Mouse (Mus musculus) midbrain, embryonic 10.5 days (tissue): ENCODE measurements around the gene Gm44. TPM values are rescaled to one million over a fixed set of nuclear protein-coding genes. Genes with fewer than 3 reads are reported as not detected.
"Not testable (repeated sequence)": the region's sequence is repeated elsewhere in the genome, so short reads cannot be mapped to it uniquely, and the experiment has no call there.

Experiments used
- DNase-seq: peaks from one replicate; pipeline ENCODE4 v3.0.0-alpha.2; 2017; ENCODE audit warnings: low spot score
- H3K27ac ChIP-seq: fragments of 300-500 bp; sonication (generic); replicated peaks from 2 replicates; pipeline ENCODE4 v1.5.1; 2016; ENCODE audit warnings: mild to moderate bottlenecking
- H3K27me3 ChIP-seq: fragments of 300-500 bp; sonication (generic); 2 replicates; pipeline ENCODE4 v1.6.1; 2016; ENCODE audit warnings: low read depth, mild to moderate bottlenecking; ENCODE audit not compliant: poor library complexity, severe bottlenecking
- H3K36me3 ChIP-seq: fragments of 300-500 bp; sonication (generic); 2 replicates; pipeline ENCODE4 v1.6.1; 2016; ENCODE audit warnings: mild to moderate bottlenecking, moderate library complexity
- H3K4me1 ChIP-seq: fragments of 300-500 bp; sonication (generic); 2 replicates; pipeline ENCODE4 v1.6.1; 2016
- H3K4me3 ChIP-seq: fragments of 300-500 bp; sonication (generic); 2 replicates; pipeline ENCODE4 v1.5.1; 2016; ENCODE audit warnings: mild to moderate bottlenecking, moderate library complexity
- H3K9me3 ChIP-seq: fragments of 300-500 bp; sonication (generic); replicated peaks from 2 replicates; pipeline ENCODE4 v1.6.1; 2016; ENCODE audit warnings: mild to moderate bottlenecking
- WGBS: fragments of 180-500 bp; shearing (Covaris S2); methylation state at CpG from one replicate; pipeline ENCODE4 v1.1.7; 2016; 5-methylcytosine and 5-hydroxymethylcytosine counted together
- polyA plus RNA-seq: library from polyadenylated mRNA; unstranded; fragments of >200 nt; fragmentation: Nextera tagmentation; extraction: Ambion mirVana; gene quantifications from 2 replicates; pipeline ENCODE4 v1.2.1, GENCODE M21; 2016

The Gm44 gene
- polyA plus RNA-seq = not detected in 2 replicates

GRCm38 (mm10) chrX:90891842-90892241, at the start of gene Gm44:
Gm44 (plus strand) TSS chrX:90892142.
- H3K27ac ChIP-seq = no peak within 1 kb of the TSS
- no peaks in the 10 kb centered on the region for H3K9me3 ChIP-seq
- no peaks in the 10 kb centered on the region for H3K27me3 ChIP-seq
- no peaks in the 10 kb centered on the region for H3K4me1 ChIP-seq
- H3K36me3 ChIP-seq = no peaks in the 10 kb centered on the region
- no peak for DNase-seq
- no peak within 1 kb of the TSS for H3K4me3 ChIP-seq
- WGBS = 86% methylated on average over 4 of the region's 4 CpGs

- Histone ChIP-seq H3K27me3 (no peaks in the 10 kb centered on the region), H3K4me3 (no peak overlapping the region), H3K27ac (no peak overlapping the region), H3K4me1 (no peaks in the 10 kb centered on the region), H3K9me3 (no peaks in the 10 kb centered on the region), H3K36me3 (no peaks in the 10 kb centered on the region)
- WGBS = 68% methylated on average over 1 of the region's 1 CpGs
- no peak for DNase-seq
Observed at GRCm38 (mm10) chrX:90927989-90928388, 36.0 kb downstream of the Gm44 start.

- H3K4me3 ChIP-seq, H3K9me3 ChIP-seq, H3K36me3 ChIP-seq, DNase-seq, H3K4me1 ChIP-seq, H3K27ac ChIP-seq, H3K27me3 ChIP-seq: not testable (repeated sequence)
- 78% methylated on average over 2 of the region's 2 CpGs for WGBS
Observed at GRCm38 (mm10) chrX:90938211-90938610, 46.3 kb downstream of the Gm44 start.
